Mouse (Mus musculus): ENCODE results near the gene AA986860. TPM values are rescaled to one million over a fixed set of nuclear protein-coding genes. Genes with fewer than 3 reads are reported as not detected.

AA986860 gene
- total RNA-seq, 1 experiment: 1.1 TPM

GRCm38 (mm10) chr1:130762045-130762760, 30.4 kb downstream of the AA986860 start:
- TF ChIP-seq CHD2 (IDR thresholded peaks at IDR 0.05; ENCODE audit: low read depth, low read length) (no peak), HCFC1 (IDR thresholded peaks at IDR 0.05; ENCODE audit: borderline replicate concordance, insufficient read depth, low read length) (no peak), ZC3H11A (IDR thresholded peaks at IDR 0.05; ENCODE audit: borderline replicate concordance, low read depth, low read length) (no peak), MAFK (IDR thresholded peaks at IDR 0.05; ENCODE audit: insufficient read depth, low read depth, low read length) (no peak), ZNF384 (IDR thresholded peaks at IDR 0.05; ENCODE audit: low read depth, low read length) (no peak)
- H3K9me3 ChIP-seq (ENCODE audit: control insufficient read depth, insufficient read depth, low read depth, low read length): no peaks in the 10 kb centered on the region
- DNase-seq (ENCODE audit: low read depth, low spot score): no peak
- no peak overlapping the region for H3K9ac ChIP-seq (ENCODE audit: insufficient read depth, low read depth, low read length, poor library complexity, severe bottlenecking)
- no peak overlapping the region for H3K27ac ChIP-seq (ENCODE audit: insufficient read depth, low read depth, low read length, poor library complexity, severe bottlenecking)
- no peak overlapping the region for H3K4me3 ChIP-seq (ENCODE audit: insufficient read depth in 1 of 2, low read depth in 1 of 2, low read length in 2 of 2, poor library complexity in 1 of 2, severe bottlenecking in 1 of 2)
- in situ Hi-C loops (cut with MboI; ENCODE audit: low sequenced_read_pairs in 2 of 2, unreplicated experiment in 2 of 2): no loop called here
- no peaks in the 10 kb centered on the region for H3K4me1 ChIP-seq (ENCODE audit: control insufficient read depth in 2 of 2, insufficient read depth in 2 of 2, low read length in 2 of 2, poor library complexity in 1 of 2)
- no peaks in the 10 kb centered on the region for H3K36me3 ChIP-seq (ENCODE audit: control insufficient read depth, insufficient read depth, low read length, poor library complexity, severe bottlenecking)

- no peak for DNase-seq (ENCODE audit: low read depth, low spot score)
- TF ChIP-seq CHD2 (IDR thresholded peaks at IDR 0.05; ENCODE audit: low read depth, low read length): no peak
- TF ChIP-seq ZC3H11A (IDR thresholded peaks at IDR 0.05; ENCODE audit: borderline replicate concordance, low read depth, low read length): no peak
- TF ChIP-seq HCFC1 (IDR thresholded peaks at IDR 0.05; ENCODE audit: borderline replicate concordance, insufficient read depth, low read length): no peak
- no peak for TF ChIP-seq MAFK (IDR thresholded peaks at IDR 0.05; ENCODE audit: insufficient read depth, low read depth, low read length)
- TF ChIP-seq ZNF384 (IDR thresholded peaks at IDR 0.05; ENCODE audit: low read depth, low read length): no peak
- in situ Hi-C loops (cut with MboI; ENCODE audit: low sequenced_read_pairs in 2 of 2, unreplicated experiment in 2 of 2): no loop called here
- Histone ChIP-seq H3K4me1 (ENCODE audit: control insufficient read depth in 2 of 2, insufficient read depth in 2 of 2, low read length in 2 of 2, poor library complexity in 1 of 2) (no peaks in the 10 kb centered on the region), H3K9me3 (ENCODE audit: control insufficient read depth, insufficient read depth, low read depth, low read length) (no peaks in the 10 kb centered on the region), H3K4me3 (ENCODE audit: insufficient read depth in 1 of 2, low read depth in 1 of 2, low read length in 2 of 2, poor library complexity in 1 of 2, severe bottlenecking in 1 of 2) (no peak overlapping the region), H3K27ac (ENCODE audit: insufficient read depth, low read depth, low read length, poor library complexity, severe bottlenecking) (no peak overlapping the region), H3K36me3 (ENCODE audit: control insufficient read depth, insufficient read depth, low read length, poor library complexity, severe bottlenecking) (no peaks in the 10 kb centered on the region), H3K9ac (ENCODE audit: insufficient read depth, low read depth, low read length, poor library complexity, severe bottlenecking) (no peak overlapping the region)
These were observed 32.3 kb downstream of the AA986860 start for GRCm38 (mm10) chr1:130764027-130764461.

- no peak for DNase-seq (ENCODE audit: low read depth, low spot score)
- Histone ChIP-seq H3K36me3 (ENCODE audit: control insufficient read depth, insufficient read depth, low read length, poor library complexity, severe bottlenecking) (no peaks in the 10 kb centered on the region), H3K27ac (ENCODE audit: insufficient read depth, low read depth, low read length, poor library complexity, severe bottlenecking) (no peak overlapping the region), H3K4me1 (ENCODE audit: control insufficient read depth in 2 of 2, insufficient read depth in 2 of 2, low read length in 2 of 2, poor library complexity in 1 of 2) (no peaks in the 10 kb centered on the region), H3K9ac (ENCODE audit: insufficient read depth, low read depth, low read length, poor library complexity, severe bottlenecking) (no peak overlapping the region), H3K9me3 (ENCODE audit: control insufficient read depth, insufficient read depth, low read depth, low read length) (no peaks in the 10 kb centered on the region), H3K4me3 (ENCODE audit: insufficient read depth in 1 of 2, low read depth in 1 of 2, low read length in 2 of 2, poor library complexity in 1 of 2, severe bottlenecking in 1 of 2) (no peak overlapping the region)
- TF ChIP-seq HCFC1 (IDR thresholded peaks at IDR 0.05; ENCODE audit: borderline replicate concordance, insufficient read depth, low read length) (no peak), ZNF384 (IDR thresholded peaks at IDR 0.05; ENCODE audit: low read depth, low read length) (no peak), CHD2 (IDR thresholded peaks at IDR 0.05; ENCODE audit: low read depth, low read length) (no peak), MAFK (IDR thresholded peaks at IDR 0.05; ENCODE audit: insufficient read depth, low read depth, low read length) (no peak), ZC3H11A (IDR thresholded peaks at IDR 0.05; ENCODE audit: borderline replicate concordance, low read depth, low read length) (no peak)
- in situ Hi-C loops (cut with MboI; ENCODE audit: low sequenced_read_pairs in 2 of 2, unreplicated experiment in 2 of 2): no loop called here
These were observed 35.3 kb downstream of the AA986860 start for GRCm38 (mm10) chr1:130767066-130767465.

GRCm38 (mm10) chr1:130769925-130770324, 38.1 kb downstream of the AA986860 start:
- DNase-seq (ENCODE audit: low read depth, low spot score): no peak
- TF ChIP-seq ZNF384 (IDR thresholded peaks at IDR 0.05; ENCODE audit: low read depth, low read length): no peak
- no peak for TF ChIP-seq HCFC1 (IDR thresholded peaks at IDR 0.05; ENCODE audit: borderline replicate concordance, insufficient read depth, low read length)
- no peak for TF ChIP-seq ZC3H11A (IDR thresholded peaks at IDR 0.05; ENCODE audit: borderline replicate concordance, low read depth, low read length)
- no peak for TF ChIP-seq CHD2 (IDR thresholded peaks at IDR 0.05; ENCODE audit: low read depth, low read length)
- no peak for TF ChIP-seq MAFK (IDR thresholded peaks at IDR 0.05; ENCODE audit: insufficient read depth, low read depth, low read length)
- Histone ChIP-seq H3K27ac (ENCODE audit: insufficient read depth, low read depth, low read length, poor library complexity, severe bottlenecking) (no peak overlapping the region), H3K4me1 (ENCODE audit: control insufficient read depth in 2 of 2, insufficient read depth in 2 of 2, low read length in 2 of 2, poor library complexity in 1 of 2) (no peaks in the 10 kb centered on the region), H3K9ac (ENCODE audit: insufficient read depth, low read depth, low read length, poor library complexity, severe bottlenecking) (no peak overlapping the region), H3K36me3 (ENCODE audit: control insufficient read depth, insufficient read depth, low read length, poor library complexity, severe bottlenecking) (no peaks in the 10 kb centered on the region), H3K9me3 (ENCODE audit: control insufficient read depth, insufficient read depth, low read depth, low read length) (no peaks in the 10 kb centered on the region), H3K4me3 (ENCODE audit: insufficient read depth in 1 of 2, low read depth in 1 of 2, low read length in 2 of 2, poor library complexity in 1 of 2, severe bottlenecking in 1 of 2) (no peak overlapping the region)
- in situ Hi-C loops (cut with MboI; ENCODE audit: low sequenced_read_pairs in 2 of 2, unreplicated experiment in 2 of 2): no loop called here
